Mouse (Mus musculus) activated CD4-positive, CD25-positive, alpha-beta regulatory T cell, adult 4 months (primary cell): ENCODE results near the gene Cideb. TPM values are rescaled to one million over a fixed set of nuclear protein-coding genes. Genes with fewer than 3 reads are reported as not detected.
A peak's percentile ranks its signal among the peaks of the same experiment; 100 is the strongest.

Source experiments
- ATAC-seq: one replicate; pipeline ENCODE4 v1.8.0; 2017
- polyA plus RNA-seq, 2 experiments: library from polyadenylated mRNA; unstranded; fragments of 100-300 nt; shearing (Covaris generic); gene quantifications; one replicate each; pipeline ENCODE4 v1.2.1; 2017

Cideb gene
- not detected for polyA plus RNA-seq

- no peak for ATAC-seq
Measured at GRCm38 (mm10) chr14:55758363-55758784, at the start of gene Cideb. Gene Cideb, minus strand, starts transcription at chr14:55758458.

- no peak for ATAC-seq
Measured at GRCm38 (mm10) chr14:55795380-55796163, 37.3 kb upstream of the Cideb start.

- no peak for ATAC-seq
Measured at GRCm38 (mm10) chr14:55793946-55794345, 35.7 kb upstream of the Cideb start.

GRCm38 (mm10) chr14:55793461-55793860, 35.2 kb upstream of the Cideb start:
- ATAC-seq: no peak

- ATAC-seq: peak; percentile 95
Measured at GRCm38 (mm10) chr14:55788256-55789050, 30.2 kb upstream of the Cideb start, which contains the start of gene Ripk3. Gene Ripk3, minus strand, starts transcription at chr14:55788865.

GRCm38 (mm10) chr14:55787731-55788130, 29.5 kb upstream of the Cideb start:
- ATAC-seq: no peak

GRCm38 (mm10) chr14:55785195-55785594, 26.9 kb upstream of the Cideb start:
- no peak for ATAC-seq

GRCm38 (mm10) chr14:55783958-55784235, 25.6 kb upstream of the Cideb start, which contains the start of gene Adcy4:
Gene Adcy4, minus strand, starts transcription at chr14:55784095.
- ATAC-seq: no peak

- ATAC-seq: no peak
Measured at GRCm38 (mm10) chr14:55783171-55783957, 25.1 kb upstream of the Cideb start.

GRCm38 (mm10) chr14:55782361-55782960, 24.2 kb upstream of the Cideb start:
- ATAC-seq: no peak

GRCm38 (mm10) chr14:55781310-55781709, 23.1 kb upstream of the Cideb start:
- peak; percentile 52 for ATAC-seq

- ATAC-seq: no peak
Measured at GRCm38 (mm10) chr14:55780736-55781135, 22.5 kb upstream of the Cideb start.

- no peak for ATAC-seq
Measured at GRCm38 (mm10) chr14:55779656-55780055, 21.4 kb upstream of the Cideb start.

- no peak for ATAC-seq
Measured at GRCm38 (mm10) chr14:55778686-55779085, 20.4 kb upstream of the Cideb start.

GRCm38 (mm10) chr14:55777806-55778205, 19.5 kb upstream of the Cideb start:
- no peak for ATAC-seq

- ATAC-seq: no peak
Measured at GRCm38 (mm10) chr14:55777176-55777575, 18.9 kb upstream of the Cideb start.

GRCm38 (mm10) chr14:55776711-55777110, 18.5 kb upstream of the Cideb start:
- ATAC-seq: no peak

- no peak for ATAC-seq
Measured at GRCm38 (mm10) chr14:55769087-55769703, 10.9 kb upstream of the Cideb start.

- no peak for ATAC-seq
Measured at GRCm38 (mm10) chr14:55768555-55768954, 10.3 kb upstream of the Cideb start.

- ATAC-seq: peak; percentile 79
Measured at GRCm38 (mm10) chr14:55767519-55768414, 9.5 kb upstream of the Cideb start.

- ATAC-seq: no peak
Measured at GRCm38 (mm10) chr14:55765696-55766095, 7.4 kb upstream of the Cideb start, which contains the start of gene Ltb4r1. Gene Ltb4r1, plus strand, starts transcription at chr14:55765962.
